Mouse (Mus musculus) WW6 (cell line): Measurements from ENCODE around the gene Ank2.
"Not testable (repeated sequence)": the region's sequence is repeated elsewhere in the genome, so short reads cannot be mapped to it uniquely, and the experiment has no call there.

Source experiments
- DNase-seq: peaks from one replicate; pipeline ENCODE4 v3.0.0-alpha.2; 2013; ENCODE audit warnings: low read depth, low spot score

Gene Ank2

GRCm38 (mm10) chr3:127416950-127417349 is 82.2 kb downstream of the Ank2 start:
- DNase-seq: no peak

DNA sequence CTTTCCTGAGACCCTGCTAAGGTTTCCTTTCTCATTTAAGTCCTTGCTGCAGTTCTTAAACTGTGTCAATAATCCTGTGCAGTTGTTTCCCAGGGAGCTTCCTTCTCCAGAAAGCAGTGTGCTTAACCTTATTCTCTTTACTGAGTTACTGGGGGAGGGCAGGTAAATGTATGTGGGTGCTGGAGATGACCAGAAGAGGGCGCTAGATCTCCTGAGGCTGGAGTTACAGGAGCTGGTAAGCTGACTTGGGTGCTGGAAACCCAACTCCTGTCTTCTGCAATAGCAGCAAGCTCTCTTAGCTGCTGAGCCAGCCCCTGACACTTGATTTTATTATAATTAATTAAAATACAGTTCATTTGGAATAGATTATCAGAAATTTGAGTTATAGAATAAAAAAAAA is 84.7 kb downstream of the Ank2 start:
- DNase-seq: no peak

DNA sequence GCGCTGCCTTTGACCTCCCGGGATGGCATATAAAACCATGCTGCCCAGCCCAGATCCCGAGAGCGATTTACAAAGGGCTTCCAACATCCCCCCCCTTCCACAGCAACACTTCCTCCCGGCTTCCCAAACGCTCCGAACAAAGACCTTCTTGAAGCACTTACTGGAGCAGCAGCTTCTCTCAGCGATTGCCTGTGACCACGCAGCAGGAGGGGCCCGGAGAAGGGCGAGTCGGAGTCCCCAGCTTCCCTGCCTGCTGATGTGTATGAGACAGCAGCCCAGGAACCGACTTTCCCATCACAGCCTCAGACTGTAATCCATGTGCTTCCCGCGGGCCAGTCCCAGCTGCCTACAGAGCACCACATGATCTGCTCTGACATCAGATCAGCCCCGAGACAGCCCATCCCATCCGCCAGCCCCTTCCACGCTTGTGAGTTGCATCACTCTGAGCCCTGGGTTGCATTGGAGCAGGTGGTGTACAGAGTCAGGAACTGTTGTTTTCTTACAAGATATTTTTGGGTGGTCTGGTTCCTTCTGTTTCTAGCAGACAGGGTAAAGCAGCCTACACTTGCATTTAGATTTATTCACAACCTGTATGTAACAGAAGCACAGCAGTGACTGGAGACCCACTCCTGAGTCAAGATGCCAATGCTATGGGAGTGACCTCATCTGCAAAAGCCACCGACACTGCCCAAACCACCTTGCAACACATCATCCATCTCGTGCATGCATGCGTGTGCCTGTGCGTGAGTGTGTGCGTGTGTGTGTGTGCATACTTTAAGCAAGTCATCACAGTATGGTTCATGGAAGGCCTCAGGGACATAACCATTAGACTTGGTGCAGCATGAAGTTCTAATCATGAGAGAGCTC is 90.2 kb downstream of the Ank2 start:
- peak; percentile 34 for DNase-seq

GRCm38 (mm10) chr3:127407868-127408574 is 91.1 kb downstream of the Ank2 start:
- DNase-seq: no peak

- DNase-seq: no peak
Measured at GRCm38 (mm10) chr3:127406883-127407282, 92.3 kb downstream of the Ank2 start.

DNA sequence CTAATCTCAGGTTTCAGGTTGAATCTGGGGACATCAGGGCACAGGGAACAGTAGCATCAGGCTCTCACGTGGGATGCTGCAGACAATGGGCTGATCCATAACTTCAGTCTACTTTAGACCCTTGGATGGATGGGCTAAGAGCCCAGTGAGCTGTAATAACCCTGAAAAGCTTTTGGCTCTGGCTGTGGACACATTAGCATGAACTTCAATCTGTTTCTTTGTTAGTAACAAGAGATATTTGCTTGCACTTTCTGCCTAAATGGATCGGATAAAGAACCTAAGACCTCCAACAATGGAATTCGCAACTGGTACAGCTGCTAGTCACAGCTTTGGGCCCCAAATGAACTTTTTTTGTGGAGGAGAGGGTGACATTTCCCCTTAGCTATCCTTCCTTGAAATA is 94.8 kb downstream of the Ank2 start:
- no peak for DNase-seq

DNA sequence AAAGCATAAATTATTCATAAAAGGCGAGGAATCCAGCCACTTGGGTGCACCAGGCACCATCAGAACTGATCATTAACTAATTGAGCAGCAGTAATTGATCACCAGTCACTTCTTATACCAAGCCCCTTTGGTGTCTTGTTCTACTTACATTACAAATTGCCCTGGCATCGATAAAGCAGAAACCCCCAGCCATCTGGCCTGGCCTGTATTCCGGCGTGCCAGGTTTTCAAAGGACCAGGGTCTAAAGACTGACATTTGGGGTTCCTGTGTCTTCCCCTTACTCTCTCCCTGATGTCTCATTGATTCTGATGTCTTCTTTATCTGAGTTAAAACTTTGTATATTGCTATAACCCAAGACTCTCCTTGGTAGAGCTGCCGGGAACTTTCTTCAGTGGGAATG is 98.2 kb downstream of the Ank2 start:
- DNase-seq: no peak

DNA sequence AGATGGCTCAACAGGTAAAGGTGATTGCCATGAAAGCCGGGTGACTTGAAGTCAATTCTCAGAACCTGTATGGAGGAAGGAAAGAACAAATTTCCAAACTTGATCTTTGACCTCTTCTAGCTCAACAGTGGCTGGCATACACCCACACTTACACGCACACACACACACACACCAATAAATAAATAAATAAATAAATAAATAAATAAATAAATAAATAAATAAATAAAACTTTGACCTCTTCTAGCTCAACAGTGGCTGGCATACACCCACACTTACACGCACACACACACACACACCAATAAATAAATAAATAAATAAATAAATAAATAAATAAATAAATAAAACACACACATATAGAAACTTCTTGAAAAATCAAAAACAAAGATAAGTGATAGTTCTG is 98.7 kb downstream of the Ank2 start:
- DNase-seq: not testable (repeated sequence)

DNA sequence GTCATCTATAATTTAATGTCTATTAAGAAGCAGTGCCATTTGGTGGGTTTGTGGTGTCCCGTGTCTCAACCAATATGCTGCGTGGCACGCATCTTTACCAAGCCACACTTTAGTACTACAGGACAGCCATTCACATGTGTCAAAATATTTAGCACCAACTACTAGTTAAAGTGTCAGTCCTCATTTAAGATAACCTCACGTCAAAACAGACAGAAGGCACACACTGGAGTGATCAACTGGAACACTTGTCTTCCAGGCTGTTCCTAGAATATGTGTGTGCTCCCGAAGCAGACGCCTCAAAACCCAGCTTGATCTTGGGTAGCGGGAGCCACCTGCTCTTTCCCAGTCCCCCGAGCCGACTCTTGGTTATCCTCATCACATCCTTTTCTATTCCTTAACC is 101.4 kb downstream of the Ank2 start:
- no peak for DNase-seq

GRCm38 (mm10) chr3:127395202-127395601 is 103.9 kb downstream of the Ank2 start:
- DNase-seq: no peak

DNA sequence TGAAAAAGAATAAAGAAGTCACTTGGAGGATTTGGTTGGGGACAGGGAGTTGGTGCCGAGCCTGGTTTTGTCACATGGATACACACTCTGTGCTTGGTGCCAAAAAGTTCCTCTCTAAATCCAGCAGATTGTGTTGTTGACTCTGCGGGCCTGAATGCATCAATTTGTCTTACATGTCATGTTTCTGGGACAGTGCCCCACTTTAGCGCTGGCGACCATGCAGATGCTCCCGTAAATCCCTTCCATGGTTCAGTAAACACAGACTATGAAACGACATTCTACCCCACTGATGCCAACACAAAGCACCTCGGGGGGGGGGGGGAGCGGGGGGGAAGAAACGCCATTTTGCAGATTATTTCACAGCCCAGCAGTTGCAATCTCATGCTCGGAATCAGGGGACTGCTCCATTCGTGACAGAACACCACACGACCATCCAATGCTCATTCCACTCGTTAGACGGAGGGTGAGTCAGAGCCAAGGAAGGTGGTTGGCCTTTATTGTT is 112.1 kb downstream of the Ank2 start:
- DNase-seq: no peak

GRCm38 (mm10) chr3:127383231-127383630 is 115.9 kb downstream of the Ank2 start:
- DNase-seq: no peak

DNA sequence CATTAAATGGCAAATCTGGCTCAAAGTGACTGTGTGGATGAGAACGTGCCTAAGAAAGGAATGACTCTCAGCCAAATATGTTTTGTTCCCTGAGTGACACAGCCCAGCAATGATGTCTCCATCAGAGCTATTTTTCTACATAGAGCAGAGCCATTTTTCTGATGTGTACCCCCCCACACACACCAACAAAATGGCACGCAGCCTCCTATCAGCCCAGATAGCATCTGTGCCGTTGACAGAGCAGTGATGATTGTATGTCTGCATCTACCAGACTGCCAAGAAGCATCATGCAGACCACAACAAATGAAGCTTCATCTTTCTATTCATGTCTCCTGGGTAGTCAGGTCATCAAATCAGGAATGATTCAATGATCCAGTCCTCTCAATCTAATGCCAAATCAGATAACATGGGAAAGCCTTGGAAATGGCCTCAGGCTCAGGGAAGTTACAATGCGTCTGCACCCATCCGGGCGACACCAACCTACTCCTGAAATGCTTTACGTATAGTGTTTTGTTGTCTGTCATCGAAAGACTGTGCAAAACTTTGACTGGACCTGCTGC is 122.2 kb downstream of the Ank2 start:
- DNase-seq: no peak

DNA sequence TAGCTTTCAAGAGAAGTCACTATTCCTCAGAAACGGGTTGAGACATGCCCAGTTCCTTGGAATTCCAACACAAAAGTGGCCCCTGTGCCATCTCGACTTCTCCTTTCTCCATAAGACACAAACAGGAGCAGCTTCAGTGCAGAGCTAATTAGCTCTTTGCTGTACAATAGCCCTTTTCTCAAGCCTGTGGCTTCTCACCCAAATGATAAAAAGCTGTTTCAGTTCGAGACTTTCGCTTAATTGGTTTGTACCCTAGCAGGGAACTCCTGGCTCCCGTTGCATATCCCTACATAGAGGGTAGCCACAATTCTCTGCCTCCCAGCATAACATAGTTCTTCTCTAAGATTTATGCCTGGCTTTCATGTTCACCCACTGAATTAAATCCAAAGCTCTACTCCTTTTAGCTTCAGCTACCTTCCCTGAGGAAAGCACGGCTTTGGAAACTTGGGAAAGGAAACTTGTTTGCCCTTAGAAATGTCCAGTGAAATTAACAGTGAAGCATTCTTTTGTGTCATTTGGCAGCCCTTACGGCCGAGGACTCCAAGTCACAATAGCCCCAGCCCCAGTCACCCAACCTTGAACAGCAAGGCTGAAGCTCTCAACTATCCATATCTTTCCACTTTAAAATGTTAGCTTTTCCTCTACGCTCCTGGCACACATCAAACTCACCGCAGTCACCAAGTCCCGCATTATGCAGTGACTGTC is 123.0 kb downstream of the Ank2 start:
- DNase-seq: no peak

DNA sequence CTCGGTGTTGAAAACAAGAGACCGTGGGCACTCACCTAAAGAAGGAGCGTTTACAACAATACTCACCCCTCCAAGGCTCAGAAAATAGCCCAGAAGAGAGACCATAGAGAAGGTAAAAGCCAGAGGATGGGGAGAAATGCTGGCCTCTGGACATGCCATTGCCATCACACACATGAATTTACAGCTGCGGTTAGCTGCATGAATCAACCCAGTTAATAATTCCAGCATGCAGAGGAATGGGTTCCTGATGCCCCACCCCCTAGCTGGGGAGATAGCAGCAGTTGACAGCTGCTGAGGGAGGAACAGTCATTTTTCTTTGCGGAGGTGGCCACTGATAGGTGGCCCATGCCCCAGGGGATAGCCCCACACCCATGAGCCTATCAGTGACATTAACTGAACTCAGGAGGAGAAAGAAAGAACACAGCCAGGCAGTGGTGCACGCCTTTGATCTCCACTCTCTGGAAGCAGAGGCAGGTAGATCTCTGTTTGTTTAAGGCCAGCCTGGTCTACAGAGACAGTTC is 124.9 kb downstream of the Ank2 start:
- DNase-seq: no peak

DNA sequence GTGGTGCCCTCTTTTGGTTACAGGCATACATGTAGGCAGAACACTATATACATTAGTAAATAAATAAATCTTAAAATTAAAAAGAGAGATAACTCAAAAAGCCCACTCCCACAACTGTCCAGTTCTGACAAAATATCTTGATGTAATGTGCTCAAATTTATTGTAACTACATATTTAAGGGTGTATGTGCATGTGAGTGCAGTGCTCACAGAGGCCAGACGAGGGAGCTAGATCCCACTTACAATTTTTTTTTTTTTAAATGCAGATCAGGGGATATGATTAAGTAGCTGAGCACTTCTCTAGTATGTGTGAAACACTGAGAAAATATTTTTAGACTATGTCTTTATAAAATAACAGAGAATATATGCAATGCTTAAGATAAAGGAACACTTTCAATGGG is 127.4 kb downstream of the Ank2 start:
- no peak for DNase-seq

- DNase-seq: no peak
Measured at GRCm38 (mm10) chr3:127369529-127369928, 129.6 kb downstream of the Ank2 start.

- no peak for DNase-seq
Measured at GRCm38 (mm10) chr3:127367450-127367849, 131.7 kb downstream of the Ank2 start.

DNA sequence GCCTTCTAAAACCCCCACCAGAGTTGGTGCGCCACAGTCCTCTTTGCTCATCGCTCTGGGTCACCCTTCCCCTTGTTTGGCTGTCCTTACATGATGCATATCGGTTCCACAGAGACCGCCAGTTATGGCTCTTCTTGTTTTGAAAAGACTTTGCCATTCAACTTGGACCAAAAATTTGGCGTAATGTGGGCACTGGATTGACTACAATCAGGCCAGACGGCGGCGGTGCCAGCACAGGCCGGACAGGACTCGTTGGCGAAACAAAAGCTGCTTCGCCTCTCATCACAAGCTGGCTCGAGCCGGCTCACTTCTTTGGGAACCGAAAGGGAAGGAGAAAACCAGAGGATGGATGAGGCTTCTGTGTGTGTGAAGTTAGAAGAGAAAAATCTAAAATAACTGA is 135.6 kb downstream of the Ank2 start:
- no peak for DNase-seq

DNA sequence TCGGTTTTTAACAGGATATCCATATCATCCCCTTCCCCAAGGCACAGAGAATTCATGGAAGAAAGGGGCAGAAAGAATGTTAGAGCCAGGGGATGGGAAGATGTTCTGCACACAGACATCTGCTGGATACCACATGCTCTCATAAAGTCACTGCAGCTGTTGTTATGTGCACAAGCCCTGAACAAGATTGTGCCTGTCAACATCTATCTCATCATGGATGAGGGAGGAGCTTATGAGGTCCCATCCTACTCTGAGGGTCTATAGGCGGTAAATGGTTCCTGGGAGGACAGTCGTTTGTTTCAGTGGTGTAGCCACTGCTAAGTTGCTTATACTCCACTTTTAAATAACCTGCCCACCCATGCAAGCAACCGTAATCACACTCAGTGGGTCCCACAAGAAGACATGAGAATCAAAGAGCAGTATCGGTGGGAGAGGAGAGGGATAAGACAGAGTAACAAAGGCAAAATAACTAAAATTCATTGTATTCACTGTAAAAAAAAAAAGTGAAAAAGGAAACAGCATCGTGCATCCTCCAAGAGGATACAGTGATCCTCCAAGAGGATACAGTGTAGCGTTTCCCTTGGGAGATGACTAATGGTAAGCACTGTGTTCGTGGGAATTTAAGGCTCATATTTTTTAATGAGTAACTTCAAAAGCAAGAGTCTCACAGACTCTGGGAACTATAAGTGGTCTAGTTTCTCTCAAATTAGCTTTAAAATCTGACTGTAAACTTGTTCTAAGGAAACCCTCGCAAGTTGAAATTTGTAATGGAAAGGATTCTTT is 136.3 kb downstream of the Ank2 start:
- no peak for DNase-seq

DNA sequence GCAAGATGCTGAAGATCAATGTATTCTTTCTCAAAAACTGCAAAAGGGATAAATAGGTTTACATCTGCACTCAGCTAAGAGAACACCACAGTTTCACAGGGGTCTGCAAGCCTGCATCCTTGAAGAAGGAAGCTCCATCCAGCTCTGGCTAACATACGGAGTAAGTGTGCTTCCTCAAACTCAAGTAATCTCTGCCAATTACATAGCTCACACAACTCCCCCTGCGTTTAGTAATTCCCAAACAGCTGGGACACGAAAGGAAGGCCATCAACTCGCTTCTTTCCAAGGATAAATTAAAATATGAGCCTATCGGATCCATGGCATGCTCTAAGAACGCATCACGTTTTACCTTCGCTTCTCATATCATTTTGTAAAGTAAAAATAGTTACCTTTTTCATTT is 137.3 kb downstream of the Ank2 start:
- no peak for DNase-seq
